Mouse (Mus musculus) C2C12 (cell line): ENCODE measurements around the gene Nfe2l3.
"Not testable (repeated sequence)": the region's sequence is repeated elsewhere in the genome, so short reads cannot be mapped to it uniquely, and the experiment has no call there.

Experiments used
- CTCF ChIP-seq: IDR thresholded peaks from one replicate; pipeline ENCODE4 v1.5.1; 2011; ENCODE audit not compliant: control insufficient read depth, insufficient read depth, insufficient read length
- MYOD1 ChIP-seq: IDR thresholded peaks from one replicate; pipeline ENCODE4 v1.6.1; 2011; ENCODE audit warnings: low read depth; ENCODE audit not compliant: control insufficient read depth, insufficient read length

DNA sequence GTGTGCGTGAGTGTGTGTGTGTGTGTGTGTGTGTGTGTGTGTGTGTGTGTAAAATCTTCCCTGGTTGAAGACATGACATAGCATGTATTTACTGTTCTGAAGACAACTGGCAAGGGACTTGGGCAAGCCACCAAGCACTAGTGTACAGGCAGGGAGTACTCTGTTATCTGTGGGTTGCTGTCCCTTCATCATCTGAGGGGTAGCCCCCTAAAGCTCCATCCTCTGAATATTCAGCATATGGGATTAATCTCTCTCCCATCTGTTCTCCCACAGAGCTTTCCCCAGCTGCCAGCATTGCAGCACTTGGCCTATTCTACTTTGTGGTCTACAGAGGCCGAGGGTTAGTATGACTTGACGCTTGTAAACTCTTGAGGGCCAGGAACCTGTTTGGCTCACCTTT is 37.5 kb upstream of the Nfe2l3 start:
- TF ChIP-seq CTCF, MYOD1: not testable (repeated sequence)
